Mouse (Mus musculus): Measurements from ENCODE around the gene Qars.
A peak's percentile ranks its signal among the peaks of the same experiment; 100 is the strongest.

Qars gene

GRCm38 (mm10) chr9:108507619-108508434, at the start of gene Qars:
TSS of gene Qars (plus strand) at chr9:108507706.
- peak; percentile 93 to 95 for DNase-seq (ENCODE audit: low spot score in 2 of 2)

GRCm38 (mm10) chr9:108459939-108460318, 47.6 kb upstream of the Qars start:
- no peak for DNase-seq (ENCODE audit: low spot score in 2 of 2)

- DNase-seq (ENCODE audit: low spot score in 2 of 2) = peak; percentile 82 to 89
Measured at GRCm38 (mm10) chr9:108460319-108461178, 47.0 kb upstream of the Qars start, which contains the start of gene Ccdc71. TSS of gene Ccdc71 (plus strand) at chr9:108460527.

DNA sequence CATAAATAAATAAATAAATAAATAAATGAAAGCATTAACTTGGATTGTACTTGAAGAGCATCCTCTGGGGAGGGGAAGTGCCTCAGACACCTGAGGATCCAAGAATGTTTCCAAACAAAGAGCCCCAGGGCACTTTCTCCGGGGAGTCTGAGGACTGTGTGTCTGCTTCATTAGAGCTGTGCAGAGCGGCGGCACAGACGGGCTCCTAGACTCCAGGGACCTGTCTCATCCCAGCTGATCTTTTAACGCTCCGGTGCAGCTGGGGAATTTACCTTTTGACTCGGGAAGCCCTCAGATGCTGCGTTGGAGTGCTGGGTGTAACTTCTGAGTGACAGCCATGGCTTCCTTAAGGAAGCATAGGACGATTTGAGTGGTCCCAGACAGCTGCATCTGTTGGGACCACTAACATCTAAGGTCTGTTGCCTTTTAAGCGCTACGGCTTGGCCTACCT, 46.3 kb upstream of the Qars start, which contains the start of gene Klhdc8b:
Gene Klhdc8b, minus strand, starts transcription at position 401 of the 451 bp plus-strand sequence.
- no peak for DNase-seq (ENCODE audit: low spot score in 2 of 2)

DNA sequence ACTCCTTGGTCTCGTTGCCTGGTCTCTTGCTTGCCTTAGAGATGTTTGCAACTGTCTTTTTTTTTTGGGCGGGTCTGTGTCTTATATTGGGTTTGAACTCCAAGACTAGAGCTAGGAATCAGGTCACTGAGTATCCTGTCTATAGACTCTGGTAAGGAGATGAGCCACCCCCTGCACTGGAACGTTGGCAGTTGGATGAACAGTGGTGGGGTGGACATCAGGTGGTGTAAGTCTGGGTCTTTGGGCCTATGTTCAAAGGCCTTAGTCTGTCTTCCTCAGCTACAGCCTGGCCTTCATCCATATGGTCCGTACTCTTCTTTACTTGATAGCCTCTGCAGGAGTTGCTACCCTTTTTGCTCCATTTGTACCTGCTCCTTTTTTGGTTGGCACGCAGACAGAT, 45.8 kb upstream of the Qars start:
- no peak for DNase-seq (ENCODE audit: low spot score in 2 of 2)

GRCm38 (mm10) chr9:108462192-108462591, 45.3 kb upstream of the Qars start:
- DNase-seq (ENCODE audit: low spot score in 2 of 2) = no peak

DNA sequence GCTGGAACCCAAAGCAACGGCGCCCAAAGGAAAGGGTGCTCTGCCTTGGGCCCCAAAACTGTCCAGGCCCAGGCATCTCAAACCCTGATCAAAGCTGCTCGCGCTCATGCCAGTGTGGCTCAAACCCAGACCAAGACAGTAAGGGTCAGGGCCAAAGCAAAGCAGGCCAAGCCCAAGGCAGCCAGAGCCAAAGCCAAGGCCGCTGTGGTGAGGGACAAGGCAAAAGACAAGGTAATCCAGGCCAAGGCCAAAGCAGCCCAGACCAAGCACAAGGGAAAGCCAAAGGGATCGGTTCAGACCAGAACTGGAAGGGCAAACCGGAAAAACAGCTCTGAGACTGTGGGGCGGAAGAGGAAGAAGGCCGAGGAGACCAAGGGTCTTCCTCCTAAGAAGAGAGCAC, 43.8 kb upstream of the Qars start:
- no peak for DNase-seq (ENCODE audit: low spot score in 2 of 2)

GRCm38 (mm10) chr9:108466219-108466618, 41.3 kb upstream of the Qars start:
- no peak for DNase-seq (ENCODE audit: low spot score in 2 of 2)

GRCm38 (mm10) chr9:108469430-108469829, 38.1 kb upstream of the Qars start:
- DNase-seq (ENCODE audit: low spot score in 2 of 2) = no peak

GRCm38 (mm10) chr9:108469845-108470244, 37.7 kb upstream of the Qars start:
- DNase-seq (ENCODE audit: low spot score in 2 of 2) = no peak

GRCm38 (mm10) chr9:108474528-108474927, 33.0 kb upstream of the Qars start:
- no peak for DNase-seq (ENCODE audit: low spot score in 2 of 2)

- peak; percentile 28 to 63 for DNase-seq (ENCODE audit: low spot score in 2 of 2)
Measured at GRCm38 (mm10) chr9:108478638-108479156, 28.8 kb upstream of the Qars start.

DNA sequence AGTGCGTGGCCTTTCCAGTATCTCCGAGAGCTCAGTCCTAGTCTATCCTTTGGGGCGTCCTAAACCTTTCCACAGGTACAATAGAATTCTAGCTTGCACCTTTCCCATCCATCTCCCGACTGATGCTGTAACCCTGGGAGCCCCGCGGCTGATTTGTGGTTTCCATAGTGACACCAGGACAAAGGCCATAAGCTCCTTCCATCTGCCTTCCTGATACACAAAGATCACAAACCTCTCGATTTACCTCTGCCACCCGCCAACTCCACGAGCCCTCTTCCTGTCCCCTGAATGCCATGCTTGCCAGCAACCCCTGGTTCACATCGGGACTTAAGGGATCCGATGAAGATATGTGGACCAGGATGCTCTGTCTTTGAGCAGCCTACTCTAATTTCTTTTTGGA, 28.3 kb upstream of the Qars start:
- DNase-seq (ENCODE audit: low spot score in 2 of 2) = no peak

DNA sequence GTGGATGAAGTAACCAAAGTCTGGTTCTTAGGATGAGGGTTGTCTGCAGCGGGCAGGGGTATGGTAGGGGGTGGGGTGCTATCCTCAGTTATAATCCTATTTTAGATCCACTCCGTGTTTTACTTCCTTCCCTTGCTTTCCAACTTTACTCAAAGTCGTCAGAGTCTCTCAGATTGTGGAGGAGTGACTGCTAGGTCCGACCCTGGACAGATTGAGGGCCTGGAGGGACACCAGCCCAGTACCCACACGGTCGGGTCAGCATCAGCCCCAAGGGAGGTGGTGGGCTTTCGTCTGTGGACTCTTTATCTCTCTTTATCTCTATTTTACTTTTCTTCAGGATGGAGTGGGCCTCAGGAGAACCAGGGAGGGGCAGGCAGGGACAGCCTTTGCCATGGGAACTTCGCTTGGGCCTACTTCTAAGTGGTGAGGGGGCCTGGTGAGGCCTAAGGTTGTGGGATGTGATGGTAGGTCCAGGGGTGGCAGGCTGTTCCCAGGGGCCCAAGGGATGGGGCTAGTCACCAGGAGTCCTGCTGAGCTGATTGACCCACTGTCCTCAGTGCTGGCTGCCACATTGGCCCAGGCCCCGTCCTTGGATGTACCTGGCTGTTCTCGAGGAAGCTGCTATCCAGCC, 27.7 kb upstream of the Qars start, which contains the start of gene Lamb2:
Gene Lamb2, plus strand, starts transcription at position 16 of the 631 bp plus-strand sequence.
- no peak for DNase-seq (ENCODE audit: low spot score in 2 of 2)

- DNase-seq (ENCODE audit: low spot score in 2 of 2) = no peak
Measured at GRCm38 (mm10) chr9:108480813-108481519, 26.5 kb upstream of the Qars start.

GRCm38 (mm10) chr9:108481520-108482210, 25.8 kb upstream of the Qars start:
- no peak for DNase-seq (ENCODE audit: low spot score in 2 of 2)

DNA sequence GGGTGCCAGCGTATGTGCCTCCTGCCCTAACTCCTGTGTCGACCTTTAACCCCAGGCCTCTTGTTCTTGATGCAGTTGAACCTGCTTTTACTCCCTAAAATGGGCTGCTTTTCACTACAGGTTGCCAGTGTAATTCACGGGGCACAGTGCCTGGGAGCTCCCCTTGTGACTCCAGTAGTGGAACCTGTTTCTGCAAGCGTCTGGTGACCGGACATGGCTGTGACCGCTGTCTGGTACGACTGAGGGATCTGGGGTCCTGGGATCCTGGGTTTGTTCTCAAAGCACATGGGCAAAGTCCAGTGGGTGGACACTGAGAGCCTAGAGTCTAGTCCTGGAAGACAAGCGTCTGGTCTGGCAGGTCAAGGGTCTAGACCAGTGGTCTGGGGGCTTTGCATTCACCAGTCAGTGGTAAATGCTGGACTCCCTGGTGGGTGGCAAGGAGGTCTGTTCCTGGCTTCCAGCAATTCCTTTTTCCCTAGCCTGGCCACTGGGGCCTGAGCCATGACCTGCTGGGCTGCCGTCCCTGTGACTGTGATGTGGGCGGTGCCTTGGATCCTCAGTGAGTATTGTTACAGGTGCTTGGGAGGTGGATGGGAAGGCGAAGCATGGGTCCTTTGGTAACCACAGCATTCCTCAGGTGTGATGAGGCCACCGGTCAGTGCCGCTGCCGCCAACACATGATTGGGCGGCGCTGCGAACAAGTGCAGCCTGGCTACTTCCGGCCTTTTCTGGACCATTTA, 24.3 kb upstream of the Qars start:
- DNase-seq (ENCODE audit: low spot score in 2 of 2) = no peak

DNA sequence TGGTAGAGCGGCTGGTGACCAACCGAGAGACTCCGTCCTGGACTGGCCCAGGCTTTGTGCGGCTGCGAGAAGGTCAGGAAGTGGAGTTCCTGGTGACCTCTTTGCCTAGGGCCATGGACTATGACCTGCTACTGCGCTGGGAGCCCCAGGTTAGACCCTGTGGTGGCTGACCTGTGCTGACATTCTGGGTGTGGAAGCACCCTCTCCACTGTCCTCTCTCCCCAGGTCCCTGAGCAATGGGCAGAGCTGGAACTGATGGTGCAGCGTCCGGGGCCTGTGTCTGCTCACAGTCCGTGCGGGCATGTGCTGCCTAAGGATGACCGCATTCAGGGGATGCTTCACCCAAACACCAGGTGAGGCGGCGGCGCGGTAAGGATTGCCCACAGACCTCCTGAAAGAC, 23.5 kb upstream of the Qars start:
- DNase-seq (ENCODE audit: low spot score in 2 of 2) = no peak

DNA sequence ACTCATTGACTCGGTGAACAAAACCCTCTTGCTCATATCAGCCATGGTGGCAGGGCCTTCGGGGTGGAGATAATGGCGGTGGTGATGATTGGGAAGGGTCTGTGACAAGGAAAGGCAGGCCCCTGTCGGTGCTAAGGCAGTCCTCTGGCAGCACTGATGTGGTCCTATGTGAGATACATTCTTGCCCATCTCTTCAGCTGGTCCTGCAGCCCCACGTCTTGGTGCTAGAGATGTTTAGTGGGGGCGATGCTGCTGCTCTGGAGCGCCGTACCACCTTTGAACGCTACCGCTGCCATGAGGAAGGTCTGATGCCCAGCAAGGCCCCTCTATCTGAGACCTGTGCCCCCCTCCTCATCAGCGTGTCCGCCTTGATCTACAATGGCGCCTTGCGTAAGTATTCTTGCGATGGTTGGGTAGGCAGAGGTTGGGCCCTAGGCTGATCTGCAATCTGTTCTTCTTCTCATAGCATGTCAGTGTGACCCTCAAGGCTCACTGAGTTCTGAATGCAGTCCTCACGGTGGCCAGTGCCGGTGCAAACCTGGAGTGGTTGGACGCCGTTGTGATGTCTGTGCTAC, 22.1 kb upstream of the Qars start:
- peak in 1 of 2 experiments; percentile 55 for DNase-seq (ENCODE audit: low spot score in 2 of 2)

All from spleen, postnatal 4 days (tissue).